Mouse (Mus musculus): ENCODE results near the gene Nell2. TPM values are rescaled to one million over a fixed set of nuclear protein-coding genes. Genes with fewer than 3 reads are reported as not detected.

Gene Nell2
- polyA plus RNA-seq, 1 experiment from 2014 or later: 192 TPM

GRCm38 (mm10) chr15:95070881-95071280 is 457.5 kb downstream of the Nell2 start:
- Histone ChIP-seq H3K4me2 (replicated peaks) (no peak overlapping the region), H3K4me3 (replicated peaks; ENCODE audit: low read length) (no peak overlapping the region), H3K9me3 (ENCODE audit: control insufficient read depth, low read length) (no peaks in the 10 kb centered on the region), H3K27me3 (ENCODE audit: control insufficient read depth, insufficient read depth, low read length) (no peaks in the 10 kb centered on the region), H3K9ac (no peak overlapping the region), H3K27ac (no peak overlapping the region), H3K4me1 (replicated peaks; ENCODE audit: control insufficient read depth, insufficient read depth, low read length) (peaks cover 12% of the 10 kb centered on the region; the same call in 1 of the 2 replicates), H3K36me3 (replicated peaks; ENCODE audit: control insufficient read depth, insufficient read depth) (no peaks in the 10 kb centered on the region)
- DNase-seq (ENCODE audit: low spot score) (no peak), ATAC-seq (ENCODE audit: low FRiP score) (no peak)
- WGBS: 93% methylated on average over 7 of the region's 7 CpGs

- Histone ChIP-seq H3K4me1 (replicated peaks; ENCODE audit: control insufficient read depth, insufficient read depth, low read length) (0 out of 2 replicates have a peak, but pooled peaks cover 9% of the 10 kb centered on the region), H3K27me3 (ENCODE audit: control insufficient read depth, insufficient read depth, low read length) (no peaks in the 10 kb centered on the region), H3K9me3 (ENCODE audit: control insufficient read depth, low read length) (no peaks in the 10 kb centered on the region), H3K36me3 (replicated peaks; ENCODE audit: control insufficient read depth, insufficient read depth) (no peaks in the 10 kb centered on the region), H3K9ac (no peak overlapping the region), H3K4me2 (replicated peaks) (no peak overlapping the region), H3K27ac (no peak overlapping the region), H3K4me3 (replicated peaks; ENCODE audit: low read length) (no peak overlapping the region)
- ATAC-seq (ENCODE audit: low FRiP score): no peak
- WGBS: 66% methylated on average over 1 of the region's 1 CpGs
- DNase-seq (ENCODE audit: low spot score): no peak
Measured at GRCm38 (mm10) chr15:95068799-95069198, 459.6 kb downstream of the Nell2 start.

GRCm38 (mm10) chr15:95068023-95068422 is 460.3 kb downstream of the Nell2 start:
- H3K27ac ChIP-seq: no peak overlapping the region
- H3K36me3 ChIP-seq (replicated peaks; ENCODE audit: control insufficient read depth, insufficient read depth): no peaks in the 10 kb centered on the region
- no peak overlapping the region for H3K4me3 ChIP-seq (replicated peaks; ENCODE audit: low read length)
- H3K4me1 ChIP-seq (replicated peaks; ENCODE audit: control insufficient read depth, insufficient read depth, low read length): 0 out of 2 replicates have a peak, but pooled peaks cover 9% of the 10 kb centered on the region
- H3K9me3 ChIP-seq (ENCODE audit: control insufficient read depth, low read length): no peaks in the 10 kb centered on the region
- DNase-seq (ENCODE audit: low spot score): no peak
- H3K27me3 ChIP-seq (ENCODE audit: control insufficient read depth, insufficient read depth, low read length): no peaks in the 10 kb centered on the region
- no peak overlapping the region for H3K9ac ChIP-seq
- WGBS: 90% methylated on average over 1 of the region's 1 CpGs
- no peak for ATAC-seq (ENCODE audit: low FRiP score)
- no peak overlapping the region for H3K4me2 ChIP-seq (replicated peaks)

GRCm38 (mm10) chr15:95055081-95055650 is 473.2 kb downstream of the Nell2 start:
- 42% methylated on average over 8 of the region's 8 CpGs for whole genome bisulfite sequencing
- 0 out of 2 replicates have a peak, but pooled peaks cover 4% of the 10 kb centered on the region for H3K4me1 ChIP-seq (replicated peaks; ENCODE audit: control insufficient read depth, insufficient read depth, low read length)
- DNase-seq (ENCODE audit: low spot score): no peak
- no peak overlapping the region for H3K9ac ChIP-seq
- no peak overlapping the region for H3K4me3 ChIP-seq (replicated peaks; ENCODE audit: low read length)
- ATAC-seq (ENCODE audit: low FRiP score): no peak
- no peak overlapping the region for H3K4me2 ChIP-seq (replicated peaks)
- no peaks in the 10 kb centered on the region for H3K27me3 ChIP-seq (ENCODE audit: control insufficient read depth, insufficient read depth, low read length)
- H3K36me3 ChIP-seq (replicated peaks; ENCODE audit: control insufficient read depth, insufficient read depth): no peaks in the 10 kb centered on the region
- no peak overlapping the region for H3K27ac ChIP-seq
- no peaks in the 10 kb centered on the region for H3K9me3 ChIP-seq (ENCODE audit: control insufficient read depth, low read length)

- H3K27me3 ChIP-seq (ENCODE audit: control insufficient read depth, insufficient read depth, low read length): no peaks in the 10 kb centered on the region
- H3K27ac ChIP-seq: no peak overlapping the region
- no peak overlapping the region for H3K4me2 ChIP-seq (replicated peaks)
- WGBS: 60% methylated on average over 6 of the region's 6 CpGs
- H3K9me3 ChIP-seq (ENCODE audit: control insufficient read depth, low read length): no peaks in the 10 kb centered on the region
- ATAC-seq (ENCODE audit: low FRiP score) (no peak), DNase-seq (ENCODE audit: low spot score) (no peak)
- no peak overlapping the region for H3K9ac ChIP-seq
- no peak overlapping the region for H3K4me3 ChIP-seq (replicated peaks; ENCODE audit: low read length)
- no peaks in the 10 kb centered on the region for H3K36me3 ChIP-seq (replicated peaks; ENCODE audit: control insufficient read depth, insufficient read depth)
- peaks cover 3% of the 10 kb centered on the region; the same call in 1 of the 2 replicates for H3K4me1 ChIP-seq (replicated peaks; ENCODE audit: control insufficient read depth, insufficient read depth, low read length)
Measured at GRCm38 (mm10) chr15:95049171-95049729, 479.1 kb downstream of the Nell2 start.

- H3K9me3 ChIP-seq (ENCODE audit: control insufficient read depth, low read length): no peaks in the 10 kb centered on the region
- ATAC-seq (ENCODE audit: low FRiP score) (no peak), DNase-seq (ENCODE audit: low spot score) (no peak)
- H3K4me3 ChIP-seq (replicated peaks; ENCODE audit: low read length): no peak overlapping the region
- WGBS: 79% methylated on average over 2 of the region's 2 CpGs
- no peak overlapping the region for H3K9ac ChIP-seq
- H3K27ac ChIP-seq: no peak overlapping the region
- H3K27me3 ChIP-seq (ENCODE audit: control insufficient read depth, insufficient read depth, low read length): no peaks in the 10 kb centered on the region
- H3K36me3 ChIP-seq (replicated peaks; ENCODE audit: control insufficient read depth, insufficient read depth): no peaks in the 10 kb centered on the region
- peaks cover 3% of the 10 kb centered on the region; the same call in 1 of the 2 replicates for H3K4me1 ChIP-seq (replicated peaks; ENCODE audit: control insufficient read depth, insufficient read depth, low read length)
- no peak overlapping the region for H3K4me2 ChIP-seq (replicated peaks)
Measured at GRCm38 (mm10) chr15:95047486-95047885, 480.9 kb downstream of the Nell2 start.

- Histone ChIP-seq H3K9ac (no peak overlapping the region), H3K9me3 (ENCODE audit: control insufficient read depth, low read length) (no peaks in the 10 kb centered on the region), H3K27me3 (ENCODE audit: control insufficient read depth, insufficient read depth, low read length) (no peaks in the 10 kb centered on the region), H3K4me3 (replicated peaks; ENCODE audit: low read length) (no peak overlapping the region), H3K36me3 (replicated peaks; ENCODE audit: control insufficient read depth, insufficient read depth) (no peaks in the 10 kb centered on the region), H3K4me1 (replicated peaks; ENCODE audit: control insufficient read depth, insufficient read depth, low read length) (peaks cover 3% of the 10 kb centered on the region; the same call in 1 of the 2 replicates), H3K4me2 (replicated peaks) (no peak overlapping the region), H3K27ac (peak overlapping the region; percentile 12)
- DNase-seq (ENCODE audit: low spot score) (peak; percentile 47), ATAC-seq (ENCODE audit: low FRiP score) (no peak; the same call in 1 of the 2 replicates)
- 54% methylated on average over 8 of the region's 8 CpGs for WGBS
Measured at GRCm38 (mm10) chr15:95044011-95044410, 484.3 kb downstream of the Nell2 start.

- Histone ChIP-seq H3K9ac (no peak overlapping the region), H3K4me1 (replicated peaks; ENCODE audit: control insufficient read depth, insufficient read depth, low read length) (no peaks in the 10 kb centered on the region), H3K27ac (no peak overlapping the region), H3K4me3 (replicated peaks; ENCODE audit: low read length) (no peak overlapping the region), H3K27me3 (ENCODE audit: control insufficient read depth, insufficient read depth, low read length) (no peaks in the 10 kb centered on the region), H3K36me3 (replicated peaks; ENCODE audit: control insufficient read depth, insufficient read depth) (no peaks in the 10 kb centered on the region), H3K9me3 (ENCODE audit: control insufficient read depth, low read length) (no peaks in the 10 kb centered on the region), H3K4me2 (replicated peaks) (no peak overlapping the region)
- 84% methylated on average over 9 of the region's 9 CpGs for WGBS
- ATAC-seq (ENCODE audit: low FRiP score): no peak
- no peak for DNase-seq (ENCODE audit: low spot score)
Measured at GRCm38 (mm10) chr15:95042437-95042836, 485.9 kb downstream of the Nell2 start.

GRCm38 (mm10) chr15:95029487-95029875 is 498.9 kb downstream of the Nell2 start:
- H3K27ac ChIP-seq: no peak overlapping the region
- no peaks in the 10 kb centered on the region for H3K27me3 ChIP-seq (ENCODE audit: control insufficient read depth, insufficient read depth, low read length)
- H3K9ac ChIP-seq: no peak overlapping the region
- no peak overlapping the region for H3K4me2 ChIP-seq (replicated peaks)
- H3K36me3 ChIP-seq (replicated peaks; ENCODE audit: control insufficient read depth, insufficient read depth): no peaks in the 10 kb centered on the region
- 46% methylated on average over 5 of the region's 5 CpGs for whole genome bisulfite sequencing
- no peak overlapping the region for H3K4me3 ChIP-seq (replicated peaks; ENCODE audit: low read length)
- no peaks in the 10 kb centered on the region for H3K9me3 ChIP-seq (ENCODE audit: control insufficient read depth, low read length)
- H3K4me1 ChIP-seq (replicated peaks; ENCODE audit: control insufficient read depth, insufficient read depth, low read length): 0 out of 2 replicates have a peak, but pooled peaks cover 7% of the 10 kb centered on the region
- ATAC-seq (ENCODE audit: low FRiP score): no peak
- no peak for DNase-seq (ENCODE audit: low spot score)
